Mouse (Mus musculus) hindbrain, embryonic 15.5 days (tissue): ENCODE measurements at regions not wholly inside any gene's neighbourhood (a gene's known extent, or its start where the extent isn't known, plus 50 kb on each side); places are given as distances from the start of the nearest gene placed in this dataset.

Experiments used
- ATAC-seq: fragments of 200-750 bp; cut with Nextera tagmentation; 2 replicates; pipeline ENCODE4 v1.8.0; 2017; ENCODE audit warnings: low read depth, moderate number of reproducible peaks, moderate TSS enrichment; ENCODE audit not compliant: low FRiP score
- H3K27ac ChIP-seq: fragments of 300-500 bp; sonication (generic); replicated peaks from 2 replicates; pipeline ENCODE4 v1.5.1; 2015; ENCODE audit warnings: mild to moderate bottlenecking, inconsistent platforms
- H3K27me3 ChIP-seq: fragments of 300-500 bp; sonication (generic); 2 replicates; pipeline ENCODE4 v1.6.1; 2015; ENCODE audit warnings: control low read depth, inconsistent platforms
- H3K36me3 ChIP-seq: fragments of 300-500 bp; sonication (generic); 2 replicates; pipeline ENCODE4 v1.6.1; 2015; ENCODE audit warnings: control low read depth, inconsistent platforms
- H3K4me1 ChIP-seq: fragments of 300-500 bp; sonication (generic); replicated peaks from 2 replicates; pipeline ENCODE4 v1.6.1; 2015; ENCODE audit warnings: control low read depth, inconsistent platforms
- H3K4me2 ChIP-seq: fragments of 300-500 bp; sonication (generic); 2 replicates; pipeline ENCODE4 v1.6.1; 2015; ENCODE audit warnings: moderate library complexity, mild to moderate bottlenecking, inconsistent platforms
- H3K4me3 ChIP-seq: fragments of 300-500 bp; sonication (generic); 2 replicates; pipeline ENCODE4 v1.5.1; 2015; ENCODE audit warnings: mild to moderate bottlenecking, inconsistent platforms
- H3K9ac ChIP-seq: fragments of 300-500 bp; sonication (generic); 2 replicates; pipeline ENCODE4 v1.6.1; 2015; ENCODE audit warnings: inconsistent platforms
- H3K9me3 ChIP-seq: fragments of 300-500 bp; sonication (generic); 2 replicates; pipeline ENCODE4 v1.6.1; 2016; ENCODE audit warnings: control low read depth, inconsistent platforms
- WGBS: fragments of 180-500 bp; shearing (Covaris S2); methylation state at CpG from one replicate; pipeline ENCODE4 v1.1.7; 2015; 5-methylcytosine and 5-hydroxymethylcytosine counted together

DNA sequence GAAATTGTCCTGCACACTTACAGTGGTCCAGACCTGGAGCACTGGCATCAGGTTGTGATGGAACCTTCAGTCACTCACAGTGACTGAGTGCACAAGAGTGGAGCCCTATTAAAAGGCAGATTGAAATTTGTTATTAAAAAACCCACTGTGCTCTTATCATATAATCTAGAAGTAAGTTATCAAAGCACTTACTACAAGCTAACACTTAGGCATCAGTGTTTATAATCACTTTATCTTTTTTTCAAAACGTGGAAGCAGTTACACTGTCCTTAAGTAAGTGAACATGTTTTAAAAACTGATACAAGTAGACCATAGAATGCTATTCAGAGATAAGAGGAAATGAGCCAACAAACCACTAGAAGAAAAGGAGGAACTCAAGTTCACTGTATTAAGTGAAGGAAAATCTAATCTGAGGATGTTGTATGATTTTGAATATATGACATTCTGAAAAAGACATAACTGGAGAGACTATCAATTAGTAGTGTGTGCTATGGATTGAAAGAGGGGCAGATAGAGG, 68.3 kb upstream of the Gm4737 start:
- H3K27me3 ChIP-seq, result no peaks in the 10 kb centered on the region
- H3K36me3 ChIP-seq, result no peaks in the 10 kb centered on the region
- no peak overlapping the region for H3K4me3 ChIP-seq
- no peaks in the 10 kb centered on the region for H3K9me3 ChIP-seq
- no peak for ATAC-seq
- H3K27ac ChIP-seq, result no peak overlapping the region
- 61% methylated on average over 1 of the region's 1 CpGs for WGBS
- H3K4me1 ChIP-seq, result no peaks in the 10 kb centered on the region
- no peak overlapping the region for H3K9ac ChIP-seq
- H3K4me2 ChIP-seq, result no peak overlapping the region

DNA sequence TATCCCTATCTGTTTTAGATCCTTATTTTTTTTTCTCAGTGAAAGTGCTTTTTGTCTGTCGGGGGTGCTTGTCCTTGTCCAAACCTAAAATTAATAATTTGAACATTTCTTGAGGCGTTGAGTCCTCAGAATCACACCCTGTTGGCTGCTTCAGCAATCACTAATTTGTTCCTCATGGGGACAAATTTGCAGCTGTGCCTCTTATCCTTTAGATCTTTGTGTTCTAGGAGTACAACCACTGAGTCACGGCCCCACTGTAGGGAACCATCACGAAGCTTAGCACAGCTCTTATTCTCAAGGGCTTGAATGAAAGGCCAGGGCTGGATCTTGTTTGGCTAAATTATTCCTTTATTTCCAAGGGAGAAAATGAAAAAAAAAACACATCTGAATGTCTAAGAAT, 57.6 kb upstream of the Gm4737 start:
- ATAC-seq, result no peak
- no peaks in the 10 kb centered on the region for H3K27me3 ChIP-seq
- no peaks in the 10 kb centered on the region for H3K4me1 ChIP-seq
- WGBS, result 77% methylated on average over 4 of the region's 4 CpGs
- no peaks in the 10 kb centered on the region for H3K9me3 ChIP-seq
- no peak overlapping the region for H3K9ac ChIP-seq
- H3K4me3 ChIP-seq, result no peak overlapping the region
- no peaks in the 10 kb centered on the region for H3K36me3 ChIP-seq
- no peak overlapping the region for H3K4me2 ChIP-seq
- H3K27ac ChIP-seq, result no peak overlapping the region

DNA sequence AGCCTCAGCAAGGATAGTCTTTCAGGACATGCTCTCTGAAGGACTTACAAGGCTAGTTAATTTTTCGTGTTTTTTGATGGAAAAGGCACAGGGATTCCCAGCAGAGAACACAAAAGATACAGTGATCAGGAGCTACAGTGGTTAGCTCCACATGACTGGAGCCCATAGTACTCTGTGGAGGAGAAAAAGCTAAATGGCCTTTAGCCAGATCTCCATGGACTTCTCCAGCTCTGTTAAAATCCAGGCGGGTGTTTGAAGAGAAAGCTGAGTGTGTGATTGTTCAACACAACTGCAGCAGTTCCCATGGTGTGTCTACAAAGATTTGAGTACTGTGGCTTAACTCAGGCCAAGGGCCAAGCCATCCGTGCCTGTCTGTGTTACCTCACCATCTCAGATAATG, 57.0 kb upstream of the Gm4737 start:
- no peaks in the 10 kb centered on the region for H3K27me3 ChIP-seq
- no peaks in the 10 kb centered on the region for H3K4me1 ChIP-seq
- H3K27ac ChIP-seq, result no peak overlapping the region
- no peaks in the 10 kb centered on the region for H3K36me3 ChIP-seq
- H3K4me2 ChIP-seq, result no peak overlapping the region
- no peak for ATAC-seq
- H3K9ac ChIP-seq, result no peak overlapping the region
- WGBS, result 65% methylated on average over 3 of the region's 3 CpGs
- no peak overlapping the region for H3K4me3 ChIP-seq
- no peaks in the 10 kb centered on the region for H3K9me3 ChIP-seq

DNA sequence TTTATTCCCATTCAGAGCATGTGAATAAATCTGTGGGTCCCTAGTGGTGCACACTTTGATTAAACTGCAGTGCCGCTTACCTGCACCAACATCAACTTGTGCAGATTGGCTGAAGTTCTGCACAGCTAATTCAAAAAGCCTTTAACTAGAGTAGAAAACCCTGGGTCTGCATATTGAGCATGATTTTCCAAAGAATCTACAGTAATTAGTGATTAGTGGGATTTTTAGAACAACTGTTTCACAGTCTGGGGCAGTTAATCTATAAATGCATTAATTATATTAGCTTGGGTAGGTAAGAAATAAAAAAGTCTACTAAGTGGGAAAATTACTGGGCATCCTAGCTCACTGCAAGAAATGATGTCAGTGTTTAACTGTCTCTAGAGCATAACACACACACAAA, 50.2 kb upstream of the Gm4737 start:
- Histone ChIP-seq H3K4me3 (no peak overlapping the region), H3K9ac (no peak overlapping the region), H3K4me1 (no peaks in the 10 kb centered on the region), H3K27me3 (no peaks in the 10 kb centered on the region), H3K36me3 (no peaks in the 10 kb centered on the region), H3K27ac (no peak overlapping the region), H3K4me2 (no peak overlapping the region), H3K9me3 (no peaks in the 10 kb centered on the region)
- 87% methylated on average over 1 of the region's 1 CpGs for WGBS
- no peak for ATAC-seq
